Mouse (Mus musculus) heart, embryonic 11.5 days (tissue): Measurements from ENCODE around the gene Auh. TPM values are rescaled to one million over a fixed set of nuclear protein-coding genes. Genes with fewer than 3 reads are reported as not detected.

Source experiments
- ATAC-seq: fragments of 200-750 bp; cut with Nextera tagmentation; replicated peaks from 2 replicates; pipeline ENCODE4 v1.8.0; 2017; ENCODE audit warnings: moderate library complexity; ENCODE audit not compliant: insufficient number of reproducible peaks, low FRiP score, low TSS enrichment
- H3K27ac ChIP-seq: fragments of 300-500 bp; sonication (generic); 2 replicates; pipeline ENCODE4 v1.5.1; 2014; ENCODE audit warnings: mild to moderate bottlenecking, low read depth, low read length
- H3K27me3 ChIP-seq: fragments of 300-500 bp; sonication (generic); 2 replicates; pipeline ENCODE4 v1.6.1; 2014; ENCODE audit warnings: mild to moderate bottlenecking, low read length, mixed read lengths; ENCODE audit not compliant: control insufficient read depth, insufficient read depth
- H3K36me3 ChIP-seq: fragments of 300-500 bp; sonication (generic); 2 replicates; pipeline ENCODE4 v1.6.1; 2014; ENCODE audit warnings: mild to moderate bottlenecking, low read length, moderate library complexity, mixed read lengths; ENCODE audit not compliant: control insufficient read depth, insufficient read depth
- H3K4me1 ChIP-seq: fragments of 300-500 bp; sonication (generic); 2 replicates; pipeline ENCODE4 v1.6.1; 2014; ENCODE audit warnings: low read length; ENCODE audit not compliant: control insufficient read depth, insufficient read depth
- H3K4me2 ChIP-seq: fragments of 300-500 bp; sonication (generic); 2 replicates; pipeline ENCODE4 v1.6.1; 2014; ENCODE audit warnings: mild to moderate bottlenecking, moderate library complexity
- H3K4me3 ChIP-seq: fragments of 300-500 bp; sonication (generic); 2 replicates; pipeline ENCODE4 v1.5.1; 2014; ENCODE audit warnings: low read depth, low read length
- H3K9ac ChIP-seq: fragments of 300-500 bp; sonication (generic); 2 replicates; pipeline ENCODE4 v1.6.1; 2014; ENCODE audit warnings: mild to moderate bottlenecking, low read depth, low read length, moderate library complexity
- H3K9me3 ChIP-seq: fragments of 300-500 bp; sonication (generic); replicated peaks from 2 replicates; pipeline ENCODE4 v1.6.1; 2016; ENCODE audit warnings: low read length; ENCODE audit not compliant: control insufficient read depth
- WGBS: fragments of 180-500 bp; shearing (Covaris S2); extraction: QIAGEN DNeasy Blood & Tissue Kit; methylation state at CpG from one replicate; pipeline ENCODE4 v1.1.7; 2014; ENCODE audit not compliant: insufficient replicate concordance; 5-methylcytosine and 5-hydroxymethylcytosine counted together
- polyA plus RNA-seq: library from polyadenylated mRNA; unstranded; fragments of >200 nt; fragmentation: Nextera tagmentation; extraction: Ambion mirVana; gene quantifications from 2 replicates; pipeline ENCODE4 v1.2.1, GENCODE M21; 2014

Gene Auh
- polyA plus RNA-seq, 1 experiment from 2014 or later = 47.7 TPM

- Histone ChIP-seq H3K27ac (no peak overlapping the region), H3K4me2 (no peak overlapping the region), H3K9me3 (no peaks in the 10 kb centered on the region), H3K4me1 (no peaks in the 10 kb centered on the region), H3K4me3 (no peak overlapping the region), H3K9ac (no peak overlapping the region), H3K36me3 (no peaks in the 10 kb centered on the region), H3K27me3 (peaks cover 2% of the 10 kb centered on the region; the same call in 1 of the 2 replicates)
- WGBS = 38% methylated on average over 4 of the region's 4 CpGs
- no peak for ATAC-seq
Observed at GRCm38 (mm10) chr13:52802482-52802881, 127.0 kb downstream of the Auh start.

DNA sequence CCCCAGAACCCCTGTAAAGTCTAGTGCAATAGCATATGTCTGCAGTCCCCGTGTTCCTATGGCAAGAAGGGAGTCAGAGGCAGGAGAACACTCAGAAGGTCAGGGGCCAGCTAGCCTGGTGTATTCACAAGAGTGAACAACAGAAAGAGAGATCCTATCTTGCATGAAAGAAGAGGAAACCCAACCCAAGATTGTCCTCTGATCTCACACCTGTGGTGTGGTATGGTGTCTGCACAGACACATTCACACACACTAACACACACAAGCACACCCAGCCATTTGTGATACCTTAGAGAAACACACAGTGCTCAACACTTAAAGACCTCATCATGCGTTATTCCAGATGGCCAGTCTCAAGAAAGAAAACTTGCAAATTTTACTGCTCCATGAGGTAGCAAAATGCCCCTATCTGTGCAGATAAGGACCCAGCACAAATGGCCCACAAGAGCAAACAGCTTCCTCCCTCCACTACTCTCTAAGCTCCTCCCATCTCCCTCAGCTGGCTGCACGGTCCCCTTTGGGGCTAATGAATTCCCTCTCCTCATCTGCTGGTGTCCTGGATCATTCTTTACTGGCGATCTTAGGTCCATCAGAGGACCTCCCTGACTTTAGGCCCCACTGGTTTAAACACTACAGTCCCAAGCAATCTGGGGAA, 128.7 kb downstream of the Auh start:
- no peak for ATAC-seq
- H3K9ac ChIP-seq = no peak overlapping the region
- H3K36me3 ChIP-seq = no peaks in the 10 kb centered on the region
- no peak overlapping the region for H3K4me3 ChIP-seq
- H3K27ac ChIP-seq = no peak overlapping the region
- no peak overlapping the region for H3K4me2 ChIP-seq
- H3K4me1 ChIP-seq = no peaks in the 10 kb centered on the region
- WGBS = 38% methylated on average over 4 of the region's 4 CpGs
- H3K9me3 ChIP-seq = no peaks in the 10 kb centered on the region
- H3K27me3 ChIP-seq = peaks cover 2% of the 10 kb centered on the region; the same call in 1 of the 2 replicates

GRCm38 (mm10) chr13:52800091-52800490, 129.4 kb downstream of the Auh start:
- Histone ChIP-seq H3K27ac (no peak overlapping the region), H3K9me3 (no peaks in the 10 kb centered on the region), H3K4me2 (no peak overlapping the region), H3K36me3 (no peaks in the 10 kb centered on the region), H3K4me3 (no peak overlapping the region), H3K9ac (no peak overlapping the region), H3K4me1 (no peaks in the 10 kb centered on the region), H3K27me3 (peaks cover 2% of the 10 kb centered on the region; the same call in 1 of the 2 replicates)
- no peak for ATAC-seq
- 70% methylated on average over 2 of the region's 2 CpGs for WGBS

GRCm38 (mm10) chr13:52794232-52794631, 135.2 kb downstream of the Auh start:
- Histone ChIP-seq H3K27ac (no peak overlapping the region), H3K4me2 (no peak overlapping the region), H3K27me3 (peaks cover 2% of the 10 kb centered on the region; the same call in 1 of the 2 replicates), H3K9me3 (no peaks in the 10 kb centered on the region), H3K4me3 (no peak overlapping the region), H3K36me3 (no peaks in the 10 kb centered on the region), H3K9ac (no peak overlapping the region), H3K4me1 (no peaks in the 10 kb centered on the region)
- no peak for ATAC-seq
- 86% methylated on average over 4 of the region's 4 CpGs for WGBS

GRCm38 (mm10) chr13:52793434-52793989, 136.0 kb downstream of the Auh start:
- H3K9me3 ChIP-seq = no peaks in the 10 kb centered on the region
- ATAC-seq = no peak
- peaks cover 2% of the 10 kb centered on the region; the same call in 1 of the 2 replicates for H3K27me3 ChIP-seq
- no peak overlapping the region for H3K9ac ChIP-seq
- no peak overlapping the region for H3K27ac ChIP-seq
- no peak overlapping the region for H3K4me2 ChIP-seq
- H3K36me3 ChIP-seq = no peaks in the 10 kb centered on the region
- H3K4me3 ChIP-seq = no peak overlapping the region
- no peaks in the 10 kb centered on the region for H3K4me1 ChIP-seq
- 87% methylated on average over 13 of the region's 13 CpGs for WGBS

- WGBS = 90% methylated on average over 9 of the region's 9 CpGs
- H3K9ac ChIP-seq = no peak overlapping the region
- H3K4me1 ChIP-seq = no peaks in the 10 kb centered on the region
- no peak overlapping the region for H3K4me2 ChIP-seq
- H3K36me3 ChIP-seq = no peaks in the 10 kb centered on the region
- no peak overlapping the region for H3K27ac ChIP-seq
- no peaks in the 10 kb centered on the region for H3K27me3 ChIP-seq
- no peaks in the 10 kb centered on the region for H3K9me3 ChIP-seq
- ATAC-seq = no peak
- H3K4me3 ChIP-seq = no peak overlapping the region
Observed at GRCm38 (mm10) chr13:52792242-52792844, 137.1 kb downstream of the Auh start.

DNA sequence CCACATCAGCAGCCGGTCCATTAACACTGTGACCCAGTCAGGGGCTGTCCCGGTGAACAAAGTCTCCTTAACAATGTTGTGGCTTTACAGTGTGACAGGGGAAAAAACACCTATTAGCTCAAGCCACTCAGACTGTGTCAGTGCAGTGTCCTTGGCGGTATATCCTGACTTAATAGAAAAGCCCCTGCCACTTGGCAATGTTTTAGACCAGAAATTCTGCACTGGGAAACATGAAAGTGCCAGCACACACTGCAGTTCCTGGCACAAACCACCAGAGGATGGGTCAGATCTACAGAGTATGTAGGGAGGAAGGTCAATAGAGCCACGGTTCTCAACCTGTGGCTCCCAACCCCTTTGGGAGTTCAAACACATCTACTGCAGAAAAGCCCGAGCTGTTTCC, 138.6 kb downstream of the Auh start:
- Histone ChIP-seq H3K4me1 (no peaks in the 10 kb centered on the region), H3K9me3 (no peaks in the 10 kb centered on the region), H3K36me3 (no peaks in the 10 kb centered on the region), H3K4me3 (no peak overlapping the region), H3K27ac (no peak overlapping the region), H3K9ac (no peak overlapping the region), H3K4me2 (no peak overlapping the region), H3K27me3 (no peaks in the 10 kb centered on the region)
- 76% methylated on average over 5 of the region's 5 CpGs for WGBS
- ATAC-seq = no peak
